Mouse (Mus musculus) midbrain, embryonic 11.5 days (tissue): ENCODE measurements around the gene Dgka. TPM values are rescaled to one million over a fixed set of nuclear protein-coding genes. Genes with fewer than 3 reads are reported as not detected.

Experiments used
- ATAC-seq: fragments of 200-750 bp; cut with Nextera tagmentation; 2 replicates; pipeline ENCODE4 v1.8.0; 2017; ENCODE audit warnings: moderate TSS enrichment, moderate library complexity; ENCODE audit not compliant: low FRiP score
- DNase-seq: peaks from one replicate; pipeline ENCODE4 v3.0.0; 2015; ENCODE audit warnings: low spot score; ENCODE audit errors: missing footprints
- H3K27ac ChIP-seq: fragments of 300-500 bp; sonication (generic); 2 replicates; pipeline ENCODE4 v1.5.1; 2014; ENCODE audit warnings: low read depth, low read length
- H3K27me3 ChIP-seq: fragments of 300-500 bp; sonication (generic); 2 replicates; pipeline ENCODE4 v1.6.1; 2014; ENCODE audit warnings: mild to moderate bottlenecking, low read length, moderate library complexity, mixed read lengths; ENCODE audit not compliant: control insufficient read depth, insufficient read depth
- H3K36me3 ChIP-seq: fragments of 300-500 bp; sonication (generic); 2 replicates; pipeline ENCODE4 v1.6.1; 2014; ENCODE audit warnings: mild to moderate bottlenecking, low read length, moderate library complexity, mixed read lengths; ENCODE audit not compliant: control insufficient read depth, insufficient read depth
- H3K4me1 ChIP-seq: fragments of 300-500 bp; sonication (generic); 2 replicates; pipeline ENCODE4 v1.6.1; 2014; ENCODE audit warnings: low read length; ENCODE audit not compliant: control insufficient read depth, insufficient read depth
- H3K4me2 ChIP-seq: fragments of 300-500 bp; sonication (generic); 2 replicates; pipeline ENCODE4 v1.6.1; 2014; ENCODE audit warnings: mild to moderate bottlenecking, moderate library complexity
- H3K4me3 ChIP-seq: fragments of 300-500 bp; sonication (generic); 2 replicates; pipeline ENCODE4 v1.5.1; 2014; ENCODE audit warnings: low read depth, low read length
- H3K9ac ChIP-seq: fragments of 300-500 bp; sonication (generic); 2 replicates; pipeline ENCODE4 v1.6.1; 2014; ENCODE audit warnings: low read length
- H3K9me3 ChIP-seq: fragments of 300-500 bp; sonication (generic); 2 replicates; pipeline ENCODE4 v1.6.1; 2016; ENCODE audit warnings: low read length; ENCODE audit not compliant: control insufficient read depth
- WGBS: fragments of 180-500 bp; shearing (Covaris S2); extraction: QIAGEN DNeasy Blood & Tissue Kit; methylation state at CpG from one replicate; pipeline ENCODE4 v1.1.7; 2014; 5-methylcytosine and 5-hydroxymethylcytosine counted together
- polyA plus RNA-seq: library from polyadenylated mRNA; unstranded; fragments of >200 nt; fragmentation: Nextera tagmentation; extraction: Ambion mirVana; gene quantifications from 2 replicates; pipeline ENCODE4 v1.2.1, GENCODE M21; 2014

Dgka gene
- polyA plus RNA-seq, 1 experiment from 2014 or later: 5.7 TPM

GRCm38 (mm10) chr10:128773685-128774084 is 29.0 kb upstream of the Dgka start:
- Histone ChIP-seq H3K27me3 (no peaks in the 10 kb centered on the region), H3K4me2 (no peak overlapping the region), H3K36me3 (no peaks in the 10 kb centered on the region), H3K9ac (no peak overlapping the region), H3K27ac (no peak overlapping the region), H3K4me1 (no peaks in the 10 kb centered on the region), H3K9me3 (no peaks in the 10 kb centered on the region), H3K4me3 (no peak overlapping the region)
- DNase-seq: no peak
- no peak for ATAC-seq
- WGBS: 31% methylated on average over 5 of the region's 5 CpGs

GRCm38 (mm10) chr10:128772895-128773294 is 28.2 kb upstream of the Dgka start:
- DNase-seq: no peak
- 88% methylated on average over 2 of the region's 2 CpGs for WGBS

GRCm38 (mm10) chr10:128748252-128748864 is 3.7 kb upstream of the Dgka start:
- H3K36me3 ChIP-seq: no peaks in the 10 kb centered on the region
- ATAC-seq (peak; percentile 94), DNase-seq (peak; percentile 99)
- H3K4me1 ChIP-seq: peaks cover 14% of the 10 kb centered on the region; the same call in 1 of the 2 replicates
- peaks cover 21% of the 10 kb centered on the region for H3K27me3 ChIP-seq
- peak overlapping the region; percentile 72 for H3K4me3 ChIP-seq
- peak overlapping the region; percentile 86 for H3K9ac ChIP-seq
- H3K4me2 ChIP-seq: peak overlapping the region; percentile 78
- H3K9me3 ChIP-seq: no peaks in the 10 kb centered on the region
- peak overlapping the region; percentile 83 for H3K27ac ChIP-seq
- WGBS: under 1% methylated on average over 37 of the region's 37 CpGs

More at GRCm38 (mm10) chr10:128772895-128773294, 28.2 kb upstream of the Dgka start:
- ATAC-seq: no peak
- Histone ChIP-seq H3K4me2 (no peak overlapping the region), H3K36me3 (no peaks in the 10 kb centered on the region), H3K4me3 (no peak overlapping the region), H3K9ac (no peak overlapping the region), H3K27ac (no peak overlapping the region), H3K4me1 (no peaks in the 10 kb centered on the region), H3K27me3 (no peaks in the 10 kb centered on the region), H3K9me3 (no peaks in the 10 kb centered on the region)

GRCm38 (mm10) chr10:128747646-128748251 is 3.1 kb upstream of the Dgka start, which contains the start of gene Pym1:
Gene Pym1 (plus strand): TSS chr10:128747889.
- H3K9ac ChIP-seq: peak within 1 kb of the TSS; percentile 86
- peak within 1 kb of the TSS; percentile 78 for H3K4me2 ChIP-seq
- H3K9me3 ChIP-seq: no peaks in the 10 kb centered on the region
- H3K27me3 ChIP-seq: peaks cover 26% of the 10 kb centered on the region
- no peaks in the 10 kb centered on the region for H3K36me3 ChIP-seq
- peak; percentile 69 for ATAC-seq
- WGBS: under 1% methylated on average over 36 of the region's 36 CpGs
- H3K4me3 ChIP-seq: peak within 1 kb of the TSS; percentile 72
- H3K4me1 ChIP-seq: peaks cover 14% of the 10 kb centered on the region; the same call in 1 of the 2 replicates
- DNase-seq: no peak
- peak within 1 kb of the TSS; percentile 83 for H3K27ac ChIP-seq

GRCm38 (mm10) chr10:128746972-128747645 is 2.5 kb upstream of the Dgka start:
- Histone ChIP-seq H3K9ac (peak overlapping the region; percentile 86), H3K4me2 (peak overlapping the region; percentile 78), H3K36me3 (no peaks in the 10 kb centered on the region), H3K27me3 (peaks cover 32% of the 10 kb centered on the region), H3K4me3 (peak overlapping the region; percentile 72), H3K27ac (peak overlapping the region; percentile 83; the same call in 1 of the 2 replicates), H3K9me3 (no peaks in the 10 kb centered on the region), H3K4me1 (peaks cover 14% of the 10 kb centered on the region; the same call in 1 of the 2 replicates)
- ATAC-seq (no peak), DNase-seq (no peak)
- WGBS: 41% methylated on average over 9 of the region's 9 CpGs

- DNase-seq: no peak
- 92% methylated on average over 10 of the region's 10 CpGs for WGBS
- Histone ChIP-seq H3K27me3 (peaks cover 38% of the 10 kb centered on the region), H3K9ac (no peak overlapping the region), H3K36me3 (no peaks in the 10 kb centered on the region), H3K4me3 (no peak overlapping the region), H3K27ac (no peak overlapping the region), H3K9me3 (no peaks in the 10 kb centered on the region), H3K4me1 (peaks cover 14% of the 10 kb centered on the region; the same call in 1 of the 2 replicates), H3K4me2 (no peak overlapping the region)
- no peak for ATAC-seq
These were observed 1.4 kb upstream of the Dgka start for GRCm38 (mm10) chr10:128745946-128746613.

GRCm38 (mm10) chr10:128744211-128744610 is 444 bp downstream of the Dgka start:
- H3K4me1 ChIP-seq: peaks cover 8% of the 10 kb centered on the region; the same call in 1 of the 2 replicates
- no peaks in the 10 kb centered on the region for H3K9me3 ChIP-seq
- DNase-seq (no peak), ATAC-seq (no peak)
- H3K4me3 ChIP-seq: peak overlapping the region; percentile 51
- H3K36me3 ChIP-seq: no peaks in the 10 kb centered on the region
- WGBS: 18% methylated on average over 8 of the region's 8 CpGs
- H3K27ac ChIP-seq: no peak overlapping the region
- peaks cover 38% of the 10 kb centered on the region for H3K27me3 ChIP-seq
- peak overlapping the region; percentile 93 for H3K4me2 ChIP-seq
- peak overlapping the region; percentile 69; the same call in 1 of the 2 replicates for H3K9ac ChIP-seq

- Histone ChIP-seq H3K9me3 (no peaks in the 10 kb centered on the region), H3K4me3 (peak overlapping the region; percentile 51), H3K9ac (peak overlapping the region; percentile 69), H3K36me3 (no peaks in the 10 kb centered on the region), H3K27ac (no peak overlapping the region), H3K4me1 (peaks cover 5% of the 10 kb centered on the region; the same call in 1 of the 2 replicates), H3K4me2 (peak overlapping the region; percentile 93), H3K27me3 (peaks cover 38% of the 10 kb centered on the region)
- WGBS: under 1% methylated on average over 37 of the region's 37 CpGs
- ATAC-seq (no peak), DNase-seq (peak; percentile 96)
These were observed 864 bp downstream of the Dgka start for GRCm38 (mm10) chr10:128743791-128744191.
